Mouse (Mus musculus) heart, postnatal 0 days (tissue): ENCODE measurements around the gene Relt. TPM values are rescaled to one million over a fixed set of nuclear protein-coding genes. Genes with fewer than 3 reads are reported as not detected.

Experiments
- ATAC-seq: fragments of 200-750 bp; cut with Nextera tagmentation; 2 replicates; pipeline ENCODE4 v1.8.0; 2017; ENCODE audit warnings: low read depth, moderate number of reproducible peaks, moderate library complexity; ENCODE audit not compliant: insufficient read depth
- DNase-seq: peaks from one replicate; pipeline ENCODE4 v3.0.0-alpha.2; 2016; ENCODE audit warnings: low spot score
- H3K27ac ChIP-seq: fragments of 300-500 bp; sonication (generic); 2 replicates; pipeline ENCODE4 v1.5.1; 2014; ENCODE audit warnings: low read depth, mild to moderate bottlenecking
- H3K27me3 ChIP-seq: fragments of 300-500 bp; sonication (generic); 2 replicates; pipeline ENCODE4 v1.6.1; 2014; ENCODE audit warnings: low read length, mixed read lengths; ENCODE audit not compliant: control insufficient read depth, insufficient read depth
- H3K36me3 ChIP-seq: fragments of 300-500 bp; sonication (generic); replicated peaks from 2 replicates; pipeline ENCODE4 v1.6.1; 2014; ENCODE audit warnings: low read length, mixed read lengths; ENCODE audit not compliant: control insufficient read depth, insufficient read depth
- H3K4me1 ChIP-seq: fragments of 300-500 bp; sonication (generic); 2 replicates; pipeline ENCODE4 v1.6.1; 2014; ENCODE audit warnings: antibody characterized with exemption; ENCODE audit not compliant: control insufficient read depth, insufficient read depth
- H3K4me2 ChIP-seq: fragments of 300-500 bp; sonication (generic); 2 replicates; pipeline ENCODE4 v1.6.1; 2014; ENCODE audit warnings: low read depth, mild to moderate bottlenecking, low read length, moderate library complexity
- H3K4me3 ChIP-seq: fragments of 300-500 bp; sonication (generic); 2 replicates; pipeline ENCODE4 v1.5.1; 2014; ENCODE audit warnings: low read depth, low read length
- H3K9ac ChIP-seq: fragments of 300-500 bp; sonication (generic); replicated peaks from 2 replicates; pipeline ENCODE4 v1.6.1; 2014; ENCODE audit warnings: low read depth, low read length, mixed read lengths
- H3K9me3 ChIP-seq: fragments of 300-500 bp; sonication (generic); replicated peaks from 2 replicates; pipeline ENCODE4 v1.6.1; 2016; ENCODE audit warnings: low read length; ENCODE audit not compliant: control insufficient read depth
- CTCF ChIP-seq: IDR thresholded peaks from 2 replicates; pipeline ENCODE4 v1.5.1; 2016; ENCODE audit warnings: antibody characterized with exemption, control low read depth, low read depth
- EP300 ChIP-seq: IDR thresholded peaks from 2 replicates; pipeline ENCODE4 v1.6.1; 2016; ENCODE audit warnings: antibody characterized with exemption, low read depth
- WGBS: fragments of 180-500 bp; shearing (Covaris S2); extraction: QIAGEN DNeasy Blood & Tissue Kit; methylation state at CpG from one replicate; pipeline ENCODE4 v1.1.7; 2014; 5-methylcytosine and 5-hydroxymethylcytosine counted together
- polyA plus RNA-seq: library from polyadenylated mRNA; unstranded; fragments of >200 nt; fragmentation: Nextera tagmentation; extraction: Ambion mirVana; gene quantifications from 2 replicates; pipeline ENCODE4 v1.2.1, GENCODE M21; 2015
- total RNA-seq: library from RNA; depleted of rRNA; stranded (reverse); fragments of >200 nt; gene quantifications from 2 replicates; pipeline ENCODE4 v1.2.3, GENCODE M21; 2014; ENCODE audit warnings: low replicate concordance

The Relt gene
- total and polyA plus RNA-seq, 2 experiments from 2014 or later, result 2.3 to 5.1 TPM

GRCm38 (mm10) chr7:100839632-100840402 is 23.4 kb downstream of the Relt start:
- ATAC-seq (no peak; the same call in 1 of the 2 replicates), DNase-seq (peak; percentile 13)
- Histone ChIP-seq H3K9me3 (no peaks in the 10 kb centered on the region), H3K36me3 (peaks cover 19% of the 10 kb centered on the region), H3K4me2 (no peak overlapping the region), H3K4me1 (peaks cover 26% of the 10 kb centered on the region), H3K9ac (no peak overlapping the region), H3K27me3 (no peaks in the 10 kb centered on the region), H3K4me3 (no peak overlapping the region), H3K27ac (peak overlapping the region; percentile 3; the same call in 1 of the 2 replicates)
- no peak for TF ChIP-seq CTCF
- no peak for TF ChIP-seq EP300
- 42% methylated on average over 6 of the region's 6 CpGs for WGBS

- H3K27me3 ChIP-seq, result no peaks in the 10 kb centered on the region
- no peak overlapping the region for H3K9ac ChIP-seq
- H3K9me3 ChIP-seq, result no peaks in the 10 kb centered on the region
- H3K36me3 ChIP-seq, result peaks cover 28% of the 10 kb centered on the region
- H3K27ac ChIP-seq, result no peak overlapping the region
- DNase-seq (no peak), ATAC-seq (no peak)
- no peak overlapping the region for H3K4me3 ChIP-seq
- no peak for TF ChIP-seq CTCF
- no peak for TF ChIP-seq EP300
- WGBS, result 57% methylated on average over 1 of the region's 1 CpGs
- H3K4me2 ChIP-seq, result no peak overlapping the region
- H3K4me1 ChIP-seq, result peaks cover 16% of the 10 kb centered on the region; the same call in 1 of the 2 replicates
Observed at GRCm38 (mm10) chr7:100837701-100838100, 25.5 kb downstream of the Relt start.

GRCm38 (mm10) chr7:100836657-100837056 is 26.6 kb downstream of the Relt start:
- no peak for ATAC-seq
- peaks cover 16% of the 10 kb centered on the region; the same call in 1 of the 2 replicates for H3K4me1 ChIP-seq
- 87% methylated on average over 10 of the region's 10 CpGs for WGBS
- H3K27ac ChIP-seq, result no peak overlapping the region
- H3K27me3 ChIP-seq, result no peaks in the 10 kb centered on the region
- no peak overlapping the region for H3K4me3 ChIP-seq
- no peak overlapping the region for H3K9ac ChIP-seq
- no peak for DNase-seq
- H3K4me2 ChIP-seq, result no peak overlapping the region
- no peak for TF ChIP-seq EP300
- TF ChIP-seq CTCF, result no peak
- H3K9me3 ChIP-seq, result no peaks in the 10 kb centered on the region
- H3K36me3 ChIP-seq, result peaks cover 28% of the 10 kb centered on the region

- Histone ChIP-seq H3K9ac (no peak overlapping the region), H3K4me2 (no peak overlapping the region), H3K4me1 (peaks cover 16% of the 10 kb centered on the region; the same call in 1 of the 2 replicates), H3K9me3 (no peaks in the 10 kb centered on the region), H3K36me3 (peaks cover 34% of the 10 kb centered on the region), H3K4me3 (no peak overlapping the region), H3K27ac (no peak overlapping the region), H3K27me3 (no peaks in the 10 kb centered on the region)
- WGBS, result 84% methylated on average over 6 of the region's 6 CpGs
- no peak for DNase-seq
- ATAC-seq, result no peak
- no peak for TF ChIP-seq CTCF
- TF ChIP-seq EP300, result no peak
Observed at GRCm38 (mm10) chr7:100835711-100836110, 27.5 kb downstream of the Relt start.

GRCm38 (mm10) chr7:100835168-100835567 is 28.1 kb downstream of the Relt start:
- Histone ChIP-seq H3K9ac (no peak overlapping the region), H3K36me3 (peaks cover 34% of the 10 kb centered on the region), H3K27ac (no peak overlapping the region), H3K4me1 (peaks cover 16% of the 10 kb centered on the region; the same call in 1 of the 2 replicates), H3K4me2 (no peak overlapping the region), H3K4me3 (no peak overlapping the region), H3K27me3 (no peaks in the 10 kb centered on the region), H3K9me3 (no peaks in the 10 kb centered on the region)
- no peak for DNase-seq
- WGBS, result 85% methylated on average over 7 of the region's 7 CpGs
- no peak for ATAC-seq
- no peak for TF ChIP-seq EP300
- no peak for TF ChIP-seq CTCF

GRCm38 (mm10) chr7:100833859-100834258 is 29.4 kb downstream of the Relt start:
- Histone ChIP-seq H3K9ac (no peak overlapping the region), H3K4me1 (peaks cover 5% of the 10 kb centered on the region; the same call in 1 of the 2 replicates), H3K27ac (no peak overlapping the region), H3K36me3 (peaks cover 34% of the 10 kb centered on the region), H3K4me3 (no peak overlapping the region), H3K4me2 (no peak overlapping the region), H3K9me3 (no peaks in the 10 kb centered on the region), H3K27me3 (no peaks in the 10 kb centered on the region)
- no peak for DNase-seq
- no peak for ATAC-seq
- TF ChIP-seq CTCF (no peak), EP300 (no peak)
- WGBS, result 95% methylated on average over 1 of the region's 1 CpGs
